Mouse (Mus musculus): ENCODE measurements around the gene Bcl2a1b. TPM values are rescaled to one million over a fixed set of nuclear protein-coding genes. Genes with fewer than 3 reads are reported as not detected.

Gene Bcl2a1b
- polyA plus RNA-seq, 1 experiment from 2014 or later, result 2.5 TPM

Other genes starting within 250 kb of the Bcl2a1b start
- 1.1 and 1.2 TPM in 2 replicates for gene Bcl2a1a, start 242.3 kb upstream of the Bcl2a1b start, polyA plus RNA-seq (2014; fragmentation: Nextera tagmentation; extraction: Ambion mirVana)
- gene Trim43b, start 106.4 kb upstream of the Bcl2a1b start, polyA plus RNA-seq (2014; fragmentation: Nextera tagmentation; extraction: Ambion mirVana), result not detected in 2 replicates
- 0.98 TPM in 1 of 2 replicates, not detected in the other for gene Gm29094, start 170 bp downstream of the Bcl2a1b start, polyA plus RNA-seq (2014; fragmentation: Nextera tagmentation; extraction: Ambion mirVana)
- 22.3 and 25.7 TPM in 2 replicates for gene Mthfs, start 11.5 kb downstream of the Bcl2a1b start, polyA plus RNA-seq (2014; fragmentation: Nextera tagmentation; extraction: Ambion mirVana)